Mouse (Mus musculus): ENCODE data around the gene Clec9a.

DNA sequence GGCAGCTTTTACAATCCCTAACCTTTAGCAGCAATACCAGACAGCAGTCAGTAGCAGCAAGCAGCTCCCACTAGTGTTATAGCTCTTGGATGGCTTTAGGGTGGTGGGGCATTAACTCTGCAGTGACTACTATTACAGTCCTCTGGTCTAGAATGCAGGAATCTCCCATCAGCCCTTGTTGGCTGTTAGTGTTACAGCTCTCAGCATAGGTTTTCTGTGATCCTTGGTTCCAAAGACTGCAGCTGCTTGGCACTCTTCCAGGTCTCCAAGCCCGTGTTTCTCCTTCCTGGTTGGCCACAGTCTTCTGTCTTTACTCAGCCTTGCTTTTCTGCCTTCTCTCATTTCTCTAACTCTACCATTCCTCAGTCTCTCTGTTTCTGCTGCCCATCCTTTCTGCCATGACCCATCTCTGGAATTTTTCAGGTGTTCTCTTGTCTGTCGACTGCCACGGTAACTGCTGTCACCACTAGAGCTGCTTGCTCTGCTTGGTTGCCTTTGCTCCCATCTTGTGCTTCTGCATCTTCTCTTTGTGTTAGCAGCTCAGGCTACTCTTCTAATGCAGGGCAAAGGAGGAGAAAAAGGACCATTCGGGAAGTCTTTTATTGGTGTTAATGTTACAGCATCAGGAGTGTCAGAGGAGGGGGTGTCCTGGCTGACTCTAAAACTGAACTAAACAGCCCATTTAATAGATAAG lies 14.5 kb downstream of the Clec9a start:
- TF ChIP-seq GATA1 (IDR thresholded peaks at IDR 0.05; ENCODE audit: low read length) (no peak), TAL1 (IDR thresholded peaks at IDR 0.05; ENCODE audit: low read length) (no peak)

Measured in erythroblast, embryonic 14.5 days (primary cell).